Mouse (Mus musculus) gastrocnemius, adult 2 months (tissue): Measurements from ENCODE around the gene Otop2. TPM values are rescaled to one million over a fixed set of nuclear protein-coding genes. Genes with fewer than 3 reads are reported as not detected.

Experiments
- DNase-seq: peaks from one replicate; pipeline ENCODE4 v3.0.0; 2022
- H3K27ac ChIP-seq: fragments of 200-600 bp; 2 replicates; pipeline ENCODE4 v1.8.1; 2022; ENCODE audit warnings: mild to moderate bottlenecking
- H3K4me3 ChIP-seq: fragments of 200-600 bp; 2 replicates; pipeline ENCODE4 v1.8.1; 2022; ENCODE audit warnings: mild to moderate bottlenecking, moderate library complexity
- CTCF ChIP-seq: fragments of 200-600 bp; IDR thresholded peaks from 2 replicates; pipeline ENCODE4 v1.8.1; 2022; ENCODE audit warnings: antibody characterized with exemption, mild to moderate bottlenecking, moderate library complexity
- intact Hi-C: fragments of 180-260 bp; cut with DNase I; formaldehyde crosslinking; loops from one replicate; pipeline ENCODE4 v1.15.1; 2025
- total RNA-seq, 2 experiments: library from RNA; stranded (reverse); gene quantifications; 2 replicates each; pipeline ENCODE4 v1.2.3; 2021

Gene Otop2
- total RNA-seq, 2 experiments from 2014 or later = not detected

- no peak for DNase-seq
- TF ChIP-seq CTCF = no peak
- no peak overlapping the region for H3K4me3 ChIP-seq
- intact Hi-C loops = no loop called here
- no peak overlapping the region for H3K27ac ChIP-seq
Measured at GRCm38 (mm10) chr11:115370368-115370767, 63.4 kb downstream of the Otop2 start.

- H3K27ac ChIP-seq = no peak overlapping the region
- DNase-seq = no peak
- no peak overlapping the region for H3K4me3 ChIP-seq
- no peak for TF ChIP-seq CTCF
- intact Hi-C loops = no loop called here
Measured at GRCm38 (mm10) chr11:115371354-115371753, 64.4 kb downstream of the Otop2 start.

- TF ChIP-seq CTCF = no peak
- no peak for DNase-seq
- H3K27ac ChIP-seq = no peak overlapping the region
- no peak overlapping the region for H3K4me3 ChIP-seq
- intact Hi-C loops = no loop called here
Measured at GRCm38 (mm10) chr11:115372015-115372414, 65.1 kb downstream of the Otop2 start.

GRCm38 (mm10) chr11:115372737-115373136, 65.8 kb downstream of the Otop2 start:
- no peak for TF ChIP-seq CTCF
- intact Hi-C loops = no loop called here
- no peak overlapping the region for H3K27ac ChIP-seq
- no peak overlapping the region for H3K4me3 ChIP-seq
- DNase-seq = no peak

- DNase-seq = peak; percentile 86
- intact Hi-C loops = no loop called here
- peak overlapping the region; percentile 73 for H3K4me3 ChIP-seq
- no peak for TF ChIP-seq CTCF
- peak overlapping the region; percentile 72 for H3K27ac ChIP-seq
Measured at GRCm38 (mm10) chr11:115373805-115374694, 67.1 kb downstream of the Otop2 start.

- Histone ChIP-seq H3K27ac (peak overlapping the region; percentile 72), H3K4me3 (peak overlapping the region; percentile 73)
- DNase-seq = no peak
- TF ChIP-seq CTCF = no peak
- intact Hi-C loops = no loop called here
Measured at GRCm38 (mm10) chr11:115374695-115375425, 67.9 kb downstream of the Otop2 start.

- Histone ChIP-seq H3K27ac (no peak overlapping the region), H3K4me3 (no peak overlapping the region)
- DNase-seq = no peak
- intact Hi-C loops = no loop called here
- no peak for TF ChIP-seq CTCF
Measured at GRCm38 (mm10) chr11:115376722-115377121, 69.8 kb downstream of the Otop2 start.

- TF ChIP-seq CTCF = no peak
- DNase-seq = no peak
- no peak overlapping the region for H3K4me3 ChIP-seq
- no peak overlapping the region for H3K27ac ChIP-seq
- intact Hi-C loops = no loop called here
Measured at GRCm38 (mm10) chr11:115377254-115377653, 70.3 kb downstream of the Otop2 start.

GRCm38 (mm10) chr11:115377854-115378253, 70.9 kb downstream of the Otop2 start:
- Histone ChIP-seq H3K4me3 (no peak overlapping the region), H3K27ac (no peak overlapping the region)
- intact Hi-C loops = no loop called here
- TF ChIP-seq CTCF = no peak
- no peak for DNase-seq

GRCm38 (mm10) chr11:115381276-115381675, 74.3 kb downstream of the Otop2 start:
- intact Hi-C loops = loop anchor here (10.0 kb wide), 1 partner anchor 706 kb away; the partner anchor contains the start of gene Ttyh2
- DNase-seq = no peak
- H3K4me3 ChIP-seq = peak overlapping the region; percentile 92
- no peak for TF ChIP-seq CTCF
- H3K27ac ChIP-seq = peak overlapping the region; percentile 89

Other genes starting within 250 kb of the Otop2 start
- not detected for gene Cd300e, start 245.0 kb upstream of the Otop2 start, total RNA-seq
- gene Rab37, start 215.7 kb upstream of the Otop2 start, total RNA-seq = under 1 TPM; 0.17 to 0.36 TPM
- gene Cd300lf, start 173.2 kb upstream of the Otop2 start, total RNA-seq = under 1 TPM in 1 of 2 experiments, not detected in 1; 0.31 TPM
- gene Slc9a3r1, start 143.8 kb upstream of the Otop2 start, total RNA-seq = 1 to 10 TPM; 1.8 to 2.6 TPM
- 1 to 10 TPM; 7.3 to 7.4 TPM for gene Tmem104, start 119.7 kb upstream of the Otop2 start, total RNA-seq
- gene Nat9, start 119.3 kb upstream of the Otop2 start, total RNA-seq = 10 to 100 TPM; 12.7 to 16.3 TPM
- gene Grin2c, start 39.9 kb upstream of the Otop2 start, total RNA-seq = under 1 TPM in 1 of 2 experiments, not detected in 1; 0.06 TPM
- gene Fdxr, start 30.1 kb upstream of the Otop2 start, total RNA-seq = 1 to 10 TPM; 2.9 to 4.4 TPM
- gene Fads6, start 9.5 kb upstream of the Otop2 start, total RNA-seq = 1 to 10 TPM; 2.4 to 5.4 TPM
- under 1 TPM; 0.61 to 0.81 TPM for gene Ush1g, start 14.9 kb downstream of the Otop2 start, total RNA-seq
- gene Otop3, start 27.6 kb downstream of the Otop2 start, total RNA-seq = not detected
- 1 to 10 TPM; 1.0 to 1.2 TPM for gene Hid1, start 60.6 kb downstream of the Otop2 start, total RNA-seq
- gene Cdr2l, start 74.8 kb downstream of the Otop2 start, total RNA-seq = 1 to 10 TPM; 1.5 to 2.0 TPM
- gene Mrpl58, start 96.6 kb downstream of the Otop2 start, total RNA-seq = 10 to 100 TPM; 79.2 to 99.2 TPM
- 100 to 1,000 TPM; 680 to 956 TPM for gene Atp5h, start 112.8 kb downstream of the Otop2 start, total RNA-seq
- 10 to 100 TPM; 14.8 to 22.3 TPM for gene Kctd2, start 113.0 kb downstream of the Otop2 start, total RNA-seq
- gene Trim80, start 133.4 kb downstream of the Otop2 start, total RNA-seq = not detected
- gene Slc16a5, start 155.3 kb downstream of the Otop2 start, total RNA-seq = not detected
- gene Armc7, start 168.5 kb downstream of the Otop2 start, total RNA-seq = under 1 TPM; 0.95 to 0.99 TPM
- 1 to 10 TPM; 5.8 to 7.7 TPM for gene Nt5c, start 184.7 kb downstream of the Otop2 start, total RNA-seq
- 10 to 100 TPM; 38.4 to 40.9 TPM for gene Jpt1, start 207.2 kb downstream of the Otop2 start, total RNA-seq
- gene Sumo2, start 229.1 kb downstream of the Otop2 start, total RNA-seq = 100 to 1,000 TPM; 138 to 164 TPM